Mouse (Mus musculus): ENCODE results near the gene Agtr1a.

The Agtr1a gene

DNA sequence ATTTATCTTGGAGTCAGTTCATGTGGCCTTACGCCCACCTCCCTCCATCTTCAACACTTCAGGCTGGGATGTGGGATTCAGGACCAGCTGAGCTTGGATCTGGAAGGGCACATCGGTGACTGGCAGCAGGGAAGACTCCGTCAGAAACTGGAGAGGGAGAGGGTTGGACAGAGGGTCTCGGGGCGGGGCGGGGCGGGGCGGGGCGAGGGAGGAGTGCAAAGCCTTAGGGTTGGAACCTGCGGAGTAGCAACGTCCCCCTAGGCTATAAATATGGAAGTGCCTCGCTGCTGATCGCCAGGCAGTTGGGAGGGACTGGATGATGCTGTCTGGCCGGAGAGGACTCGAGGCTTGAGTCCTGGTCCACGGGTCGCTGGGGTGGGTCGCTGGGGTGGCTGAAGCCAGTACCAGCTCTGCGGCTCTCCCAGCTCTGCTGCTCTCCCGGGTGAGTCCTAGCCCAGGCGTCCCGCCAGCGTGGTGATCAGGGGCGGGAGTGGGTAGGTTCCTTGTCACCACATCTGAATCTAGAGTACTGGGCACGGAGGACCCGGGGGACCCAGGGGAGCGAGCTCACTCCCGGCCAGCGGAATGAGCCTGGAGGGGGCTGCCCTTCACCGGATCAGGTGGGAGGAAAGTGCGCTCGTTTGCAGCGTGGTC, at the start of gene Agtr1a:
Gene Agtr1a (plus strand): TSS at position 294 of the 654 bp plus-strand sequence.
- in situ Hi-C loops (cut with MboI, MseI) = no loop called here

DNA sequence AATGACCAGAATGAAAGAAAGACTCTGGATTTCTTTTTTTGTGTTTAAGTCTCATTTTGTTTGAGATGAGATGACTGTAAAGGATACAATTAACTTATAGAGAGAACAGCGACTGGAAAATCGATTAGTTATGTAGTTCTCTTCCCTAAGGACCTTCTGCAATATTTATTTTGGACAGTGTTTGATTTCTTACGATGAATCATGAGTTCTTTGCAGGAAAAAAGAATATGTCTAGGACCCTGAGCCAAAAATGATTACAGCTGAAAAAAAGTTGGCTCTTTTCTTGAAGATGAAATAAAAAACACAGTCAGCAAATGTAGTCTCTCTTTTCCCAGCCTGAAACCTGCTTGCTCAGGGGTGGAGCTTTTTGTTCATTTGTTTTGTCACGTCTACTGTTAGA, 26.0 kb upstream of the Agtr1a start:
- in situ Hi-C loops (cut with MboI, MseI) = no loop called here

DNA sequence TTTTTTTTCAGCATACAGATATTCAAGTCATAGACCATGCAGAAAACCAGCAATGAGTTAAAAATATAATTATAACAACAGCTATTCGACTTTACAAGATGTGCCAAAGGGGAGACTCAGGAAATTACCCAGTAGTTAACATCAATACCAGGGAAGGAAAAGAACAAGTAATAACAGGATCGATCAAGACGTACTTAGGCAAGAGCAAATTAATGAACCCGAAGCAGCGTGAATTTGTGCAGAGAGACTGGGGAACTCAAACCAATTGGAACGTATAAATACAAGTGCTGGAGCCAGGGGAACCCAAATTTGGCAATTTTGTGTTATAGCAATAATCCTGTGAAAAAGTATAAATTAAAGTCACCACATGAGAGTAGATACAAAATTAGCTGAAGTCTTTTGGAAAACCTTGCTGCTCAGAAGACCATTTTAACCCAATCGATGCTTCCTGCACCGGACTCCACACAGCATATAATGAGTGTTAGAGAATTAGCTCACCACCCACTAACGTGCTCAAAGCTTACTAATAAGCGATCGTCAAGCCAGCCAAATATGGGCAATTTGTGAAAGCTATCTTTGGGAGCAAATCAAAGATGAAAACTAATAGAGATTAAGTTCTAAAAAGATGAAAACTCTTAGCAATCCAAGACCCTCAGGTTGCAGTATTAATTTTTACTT, 11.4 kb upstream of the Agtr1a start:
- in situ Hi-C loops (cut with MboI, MseI) = no loop called here

DNA sequence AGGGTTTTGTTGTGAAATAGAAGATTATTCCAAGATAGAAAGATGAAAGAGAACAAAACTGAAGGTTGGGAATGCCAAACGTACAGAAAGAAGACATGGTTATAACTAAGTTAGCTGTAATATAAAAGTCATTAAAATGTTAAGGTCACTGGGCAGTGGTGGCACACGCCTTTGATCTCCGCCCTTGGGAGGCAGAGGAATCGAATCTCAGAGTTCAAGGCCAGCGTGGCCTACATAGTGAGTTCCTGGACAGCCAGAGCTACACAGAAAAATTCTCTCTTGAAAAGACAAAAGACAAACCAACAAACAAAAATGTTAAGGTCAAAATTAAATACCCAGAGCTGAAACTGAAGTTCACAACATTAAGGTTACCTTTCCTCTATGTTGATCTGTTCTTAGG, 5.2 kb upstream of the Agtr1a start:
- in situ Hi-C loops (cut with MboI, MseI) = no loop called here

DNA sequence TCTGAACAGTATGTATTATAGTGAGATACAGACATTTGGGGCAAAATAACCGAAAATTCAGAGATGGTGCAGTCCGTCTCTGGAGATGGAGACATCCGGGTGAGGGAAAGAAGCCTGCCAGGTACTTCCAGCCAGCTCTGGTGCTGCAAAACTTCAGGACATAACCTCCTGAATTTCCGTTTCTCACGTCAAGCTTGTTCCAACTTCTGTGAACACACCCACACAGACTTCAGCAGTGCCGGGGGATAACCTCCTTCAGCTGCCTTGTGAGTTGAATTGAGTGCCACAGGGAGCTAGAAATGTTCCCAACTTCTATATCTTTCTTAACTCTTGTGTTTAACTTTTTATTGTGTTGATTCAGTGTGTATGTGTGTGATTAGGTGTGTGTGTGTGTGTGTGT, 4.4 kb upstream of the Agtr1a start:
- in situ Hi-C loops (cut with MboI, MseI) = no loop called here

DNA sequence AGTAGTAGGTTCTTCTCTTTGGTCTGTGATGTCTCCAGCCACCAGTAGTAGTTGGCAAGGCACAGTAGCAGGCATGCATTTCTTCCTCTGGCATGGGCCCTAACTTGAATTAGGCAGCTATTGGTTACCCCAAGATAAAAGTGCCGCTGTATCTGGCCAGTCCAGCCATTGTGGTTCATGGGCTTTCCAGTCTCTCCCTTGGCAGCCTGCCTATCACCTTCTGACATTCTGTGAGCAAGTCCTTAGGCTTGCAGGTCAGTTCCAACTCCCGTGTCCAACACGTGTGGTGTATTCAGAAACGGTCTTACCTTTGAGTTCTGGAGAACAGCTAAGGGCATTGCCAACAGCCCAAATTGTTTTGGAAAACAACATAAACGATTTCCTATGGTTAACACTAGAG, 3.7 kb upstream of the Agtr1a start:
- in situ Hi-C loops (cut with MboI, MseI) = no loop called here

DNA sequence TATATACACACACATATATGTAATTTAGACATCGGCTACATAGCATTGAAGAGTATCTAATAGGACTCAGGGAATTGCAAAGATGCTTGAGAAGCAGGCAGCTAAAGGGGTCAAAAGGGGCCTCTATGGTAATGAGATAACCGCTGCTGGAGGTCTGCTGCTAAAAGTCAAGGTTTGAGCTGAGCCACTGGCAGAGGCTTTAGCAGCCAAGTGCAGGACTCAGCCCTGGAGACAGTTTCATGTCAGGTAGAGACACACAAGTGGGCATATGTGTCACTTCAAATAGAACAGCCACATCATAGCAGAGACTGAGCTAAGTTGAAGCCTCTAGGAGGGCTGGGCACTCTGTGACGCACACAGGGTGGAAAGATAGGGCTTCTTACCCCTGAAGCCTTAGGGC, 1.6 kb upstream of the Agtr1a start:
- in situ Hi-C loops (cut with MboI, MseI) = no loop called here

- in situ Hi-C loops (cut with MboI, MseI) = no loop called here
Observed at GRCm38 (mm10) chr13:30336913-30337312, 672 bp downstream of the Agtr1a start.

GRCm38 (mm10) chr13:30337646-30338045, 1.4 kb downstream of the Agtr1a start:
- in situ Hi-C loops (cut with MboI, MseI) = no loop called here

GRCm38 (mm10) chr13:30338576-30338975, 2.3 kb downstream of the Agtr1a start:
- in situ Hi-C loops (cut with MboI, MseI) = no loop called here

GRCm38 (mm10) chr13:30339927-30340326, 3.7 kb downstream of the Agtr1a start:
- in situ Hi-C loops (cut with MboI, MseI) = loop anchor here (5.0 kb wide), 1 partner anchor 48 kb away; no protein-coding TSS in a partner anchor

DNA sequence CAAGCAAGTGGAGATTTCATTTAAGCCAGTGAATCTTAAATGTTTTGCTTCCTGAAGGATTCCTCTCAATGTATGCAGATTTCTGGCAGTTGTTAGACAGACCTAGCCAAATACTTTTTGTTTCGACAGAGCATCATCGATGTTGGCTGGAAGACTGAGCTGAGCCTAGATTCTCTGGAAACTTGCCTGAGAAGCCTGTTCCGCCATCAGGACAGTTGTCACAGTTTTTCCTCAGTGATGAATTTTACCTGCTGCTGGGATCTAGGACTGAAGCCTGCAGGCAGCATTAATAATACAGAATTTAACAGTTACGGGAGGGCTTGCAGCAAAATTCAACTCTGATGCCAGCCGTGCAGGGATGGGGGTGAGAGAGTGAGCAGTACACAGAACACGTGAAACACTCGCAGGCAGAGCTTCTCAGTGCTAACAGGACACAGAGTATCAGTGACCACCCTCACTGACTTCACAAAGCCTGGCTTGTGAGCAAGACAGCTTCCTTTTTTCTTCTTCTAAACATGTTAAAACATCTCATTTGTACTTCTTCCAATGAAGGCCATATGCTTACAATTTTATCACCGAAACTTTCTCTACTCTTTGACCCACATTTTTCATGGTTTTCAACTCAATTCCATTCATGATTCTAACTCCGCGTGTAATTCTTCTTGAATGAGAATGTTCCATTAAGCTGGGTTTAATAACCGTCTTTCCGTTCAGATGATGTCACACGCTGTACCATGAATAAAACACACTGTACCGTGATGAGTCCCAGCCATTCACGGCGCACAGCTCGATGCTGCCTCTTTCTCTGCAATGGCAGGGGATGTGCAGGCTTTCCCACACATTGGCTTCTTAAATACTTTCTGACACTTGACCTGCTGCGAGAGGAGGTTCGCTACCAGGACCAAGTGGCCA, 6.0 kb downstream of the Agtr1a start:
- in situ Hi-C loops (cut with MboI, MseI) = loop anchor here (5.0 kb wide), 1 partner anchor 50 kb away; no protein-coding TSS in a partner anchor

DNA sequence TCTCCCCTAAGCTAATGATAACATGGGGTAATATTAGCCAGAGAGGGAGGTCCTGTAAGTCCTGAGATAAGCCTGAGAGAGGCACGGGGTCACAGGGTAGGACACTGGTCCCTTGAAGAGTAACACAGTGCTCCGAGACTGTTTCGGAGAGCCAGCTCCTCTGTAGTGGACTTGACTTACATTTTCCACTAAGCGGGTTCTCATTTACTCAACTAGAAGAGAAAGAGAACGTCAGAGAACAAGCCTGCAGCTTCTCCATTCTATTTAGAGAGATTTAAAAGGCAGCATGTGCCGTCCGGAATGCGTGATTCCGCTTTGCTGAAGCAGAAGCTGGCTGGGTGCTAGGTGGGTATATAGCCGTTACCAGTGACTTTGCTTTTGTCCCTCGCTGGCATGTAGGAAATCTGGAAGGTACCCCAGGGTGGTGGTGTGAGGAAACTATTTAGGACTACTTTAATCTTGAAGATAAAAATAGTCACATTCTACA, 9.2 kb downstream of the Agtr1a start:
- in situ Hi-C loops (cut with MboI, MseI) = loop anchor here in 1 of 2 experiments (5.0 kb wide), 2 partner anchors 52 to 177 kb away; no protein-coding TSS in a partner anchor

DNA sequence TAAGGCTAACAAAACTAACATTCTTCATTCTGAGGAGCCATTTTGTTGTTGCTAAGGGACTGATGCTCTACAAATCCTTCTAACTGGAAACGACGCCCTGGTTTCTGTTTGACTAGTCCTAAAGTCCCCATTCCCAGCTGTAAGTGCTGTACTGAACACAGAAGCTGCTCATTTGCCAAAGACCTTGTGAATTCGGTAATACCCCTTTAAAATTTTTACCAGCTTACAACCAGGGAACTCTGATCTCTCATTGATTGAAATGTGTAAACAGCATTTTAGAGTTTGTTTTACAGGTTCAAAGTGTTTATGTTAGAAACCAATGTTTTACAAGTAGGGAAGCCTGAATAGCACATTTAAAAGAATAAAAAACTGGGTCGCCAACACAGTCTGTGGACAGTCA, 10.6 kb downstream of the Agtr1a start:
- in situ Hi-C loops (cut with MboI, MseI) = loop anchor here in 1 of 2 experiments (5.0 kb wide), 2 partner anchors 50 to 175 kb away; no protein-coding TSS in a partner anchor

- in situ Hi-C loops (cut with MboI, MseI) = loop anchor here in 1 of 2 experiments (5.0 kb wide), 2 partner anchors 49 to 174 kb away; no protein-coding TSS in a partner anchor
Observed at GRCm38 (mm10) chr13:30348306-30348705, 12.1 kb downstream of the Agtr1a start.

DNA sequence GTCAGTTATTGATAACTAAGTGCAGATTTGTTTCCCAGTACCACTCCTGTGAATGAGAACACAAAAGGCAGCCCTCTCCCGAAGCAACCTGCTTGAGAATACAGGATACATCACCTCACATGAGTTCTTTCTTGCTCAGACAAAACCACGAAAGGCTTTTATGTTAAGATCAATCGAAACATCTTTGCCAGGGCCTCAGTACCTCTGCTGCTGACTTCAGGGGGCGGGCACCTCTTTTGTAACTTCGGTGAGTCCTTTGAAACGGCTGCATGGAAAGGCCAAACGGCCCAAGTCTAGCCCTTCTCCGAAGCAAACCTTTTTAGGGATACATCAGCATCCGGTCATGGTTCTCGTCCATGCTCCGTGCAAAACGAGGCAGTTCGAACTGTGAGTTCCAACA, 15.7 kb downstream of the Agtr1a start:
- in situ Hi-C loops (cut with MboI, MseI) = no loop called here

DNA sequence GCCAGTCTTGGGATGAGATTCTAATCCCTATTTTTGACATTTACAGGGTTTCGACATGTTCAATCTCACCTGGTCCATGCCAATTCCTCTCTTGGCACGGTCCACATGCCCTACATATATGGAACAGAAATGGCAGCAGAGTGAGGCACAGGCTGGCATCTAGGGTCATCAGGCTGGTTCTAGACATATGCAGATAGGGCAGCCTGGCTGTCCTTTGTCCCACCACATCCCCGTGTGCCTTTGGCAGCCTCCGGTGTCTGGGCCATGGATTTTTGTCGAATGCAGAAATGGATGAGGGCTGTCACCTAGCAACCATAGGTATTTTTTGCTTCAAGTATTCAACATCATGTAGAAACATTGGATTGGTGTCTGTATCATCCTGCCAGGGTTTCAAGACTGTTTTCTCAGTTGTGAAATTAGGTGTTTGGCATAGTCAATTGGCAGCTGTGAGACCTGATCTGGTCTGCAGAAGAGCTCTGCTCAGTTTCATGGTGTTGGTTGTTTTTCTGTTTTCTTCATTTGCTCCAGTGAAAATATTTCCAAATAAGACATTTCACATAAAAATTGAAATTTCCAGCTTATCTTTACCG, 18.8 kb downstream of the Agtr1a start:
- in situ Hi-C loops (cut with MboI, MseI) = no loop called here

DNA sequence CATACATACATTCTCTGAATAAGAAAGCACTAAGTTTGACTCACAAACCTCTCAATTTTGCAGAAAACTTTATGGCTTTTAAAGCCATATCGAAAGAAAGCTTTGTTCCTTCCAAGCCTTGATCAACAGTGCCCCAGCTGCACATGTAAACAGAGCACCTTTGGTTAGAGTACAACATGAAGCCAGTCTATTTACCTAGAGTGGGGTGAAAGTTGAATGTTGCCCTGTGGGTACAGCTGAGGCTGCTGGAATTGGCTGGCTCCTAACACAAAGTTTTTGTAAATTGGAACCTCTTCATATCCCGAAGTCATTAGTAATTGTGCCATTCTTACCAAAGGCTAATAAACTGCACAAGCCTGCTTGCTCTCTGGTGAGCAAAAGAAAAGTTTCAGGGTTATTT, 19.7 kb downstream of the Agtr1a start:
- in situ Hi-C loops (cut with MboI, MseI) = no loop called here

- in situ Hi-C loops (cut with MboI, MseI) = no loop called here
Observed at GRCm38 (mm10) chr13:30358456-30359168, 22.4 kb downstream of the Agtr1a start.

DNA sequence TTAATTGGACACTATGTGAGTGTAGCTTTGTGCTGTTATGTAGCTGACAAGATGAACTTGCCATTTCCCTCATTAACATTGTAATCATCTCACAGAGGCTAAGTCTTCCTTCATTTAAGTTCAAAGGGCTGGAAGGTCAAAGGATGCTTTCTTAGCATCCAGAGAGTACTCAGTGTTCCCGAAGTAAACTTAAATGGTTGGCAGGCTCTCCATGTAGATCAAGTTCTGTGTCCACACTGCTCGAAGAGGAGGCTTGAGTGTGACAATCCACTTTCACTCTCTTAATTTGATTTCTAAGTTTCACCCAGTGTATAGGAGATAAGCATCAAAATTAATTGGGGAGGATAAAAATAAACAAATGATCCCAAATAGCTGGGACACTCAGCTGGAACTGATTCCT, 23.6 kb downstream of the Agtr1a start:
- in situ Hi-C loops (cut with MboI, MseI) = loop anchor here in 1 of 2 experiments (5.0 kb wide), 1 partner anchor 172 kb away; no protein-coding TSS in a partner anchor

DNA sequence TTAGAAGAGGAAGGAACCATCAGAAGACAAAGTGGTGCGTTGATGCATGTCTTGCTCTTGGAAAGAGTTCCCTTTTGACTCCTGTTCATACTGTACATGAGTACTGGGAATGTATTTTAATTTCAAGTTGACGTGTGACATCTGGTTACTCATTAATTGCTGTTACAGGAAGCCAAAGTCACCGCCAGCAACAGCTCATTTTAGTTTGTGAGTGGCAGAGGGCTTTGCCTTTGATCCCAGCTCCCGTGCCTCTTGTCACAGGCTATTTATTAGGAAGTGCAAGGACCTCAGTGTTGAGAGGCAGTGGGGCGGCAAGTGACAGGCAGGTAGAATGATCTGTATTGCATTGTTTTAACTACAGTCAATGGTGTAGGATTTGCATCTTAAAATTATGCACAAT, 24.8 kb downstream of the Agtr1a start:
- in situ Hi-C loops (cut with MboI, MseI) = loop anchor here in 1 of 2 experiments (5.0 kb wide), 1 partner anchor 171 kb away; no protein-coding TSS in a partner anchor
